ENCODE assay signal across 10 mouse cellular contexts in genomic region chr5:115928786-115929507, GRCm38 (mm10).
A peak's percentile ranks its signal among the peaks of the same experiment; 100 is the strongest.
DNase-seq lines count a peak whose midpoint lies in the region; ATAC-seq and TF ChIP-seq lines count a peak whose summit lies in the region.
"Had no signal": no experiment of that assay in that cellular context is flagged by ENCODE, and none has a peak within 500 bp of the region (broad histone marks: within the 10 kb centered on the region; RNA-seq: fewer than 3 reads in every experiment).

No protein-coding gene starts in this region.

- ATAC-seq in kidney, embryonic 15.5 days (replicated peaks; ENCODE audit: low FRiP score): no peak
- no peak for ATAC-seq in midbrain, embryonic 16.5 days

- no peak overlapping the region for H3K4me2 ChIP-seq in kidney, embryonic 15.5 days
- H3K4me2 ChIP-seq in midbrain, embryonic 16.5 days (ENCODE audit: low read length): no peak overlapping the region
- H3K4me2 ChIP-seq: heart, embryonic 15.5 days had no signal

- DNase-seq in kidney, adult 9 months: peak; percentile 20
- DNase-seq in 416B (ENCODE audit: low read depth) (peak; percentile 31), ES-E14 (ENCODE audit: low read depth, low spot score) (peak; percentile 44)
- DNase-seq in embryonic facial prominence, embryonic 10.5 days (ENCODE audit: low spot score): peak; percentile 24
- DNase-seq in ovary, postnatal 36 days (ENCODE audit: low spot score): no peak
- DNase-seq in right cerebral cortex, postnatal 4 days: no peak

- no peaks in the 10 kb centered on the region for H3K27me3 ChIP-seq in kidney, embryonic 15.5 days
- no peaks in the 10 kb centered on the region for H3K27me3 ChIP-seq in embryonic facial prominence, embryonic 10.5 days (replicated peaks; ENCODE audit: low read depth, poor library complexity, severe bottlenecking)
- no peaks in the 10 kb centered on the region for H3K27me3 ChIP-seq in midbrain, embryonic 16.5 days (ENCODE audit: control insufficient read depth, insufficient read depth, low read depth, low read length)
- H3K27me3 ChIP-seq: heart, embryonic 15.5 days had no signal

- no peak overlapping the region for H3K9ac ChIP-seq in kidney, embryonic 15.5 days
- H3K9ac ChIP-seq in ES-E14 (ENCODE audit: insufficient read depth, low read depth, low read length, poor library complexity, severe bottlenecking): no peak overlapping the region
- no peak overlapping the region for H3K9ac ChIP-seq in midbrain, embryonic 16.5 days (ENCODE audit: low read depth, low read length)
- H3K9ac ChIP-seq: heart, embryonic 15.5 days had no signal

- 74% methylated on average over 16 of the region's 16 CpGs for WGBS in kidney, embryonic 15.5 days
- WGBS in embryonic facial prominence, embryonic 10.5 days: 85% methylated on average over 16 of the region's 16 CpGs
- WGBS in midbrain, embryonic 16.5 days: 85% methylated on average over 16 of the region's 16 CpGs

- H3K4me1 ChIP-seq in kidney, embryonic 15.5 days: peaks cover 3% of the 10 kb centered on the region; the same call in 1 of the 2 replicates
- H3K4me1 ChIP-seq in ES-E14 (ENCODE audit: control insufficient read depth in 2 of 2, insufficient read depth in 2 of 2, low read length in 2 of 2, poor library complexity in 1 of 2): peaks cover 0 to 10% of the 10 kb centered on the region in 2 experiments; a peak in 1 of 4 replicates
- H3K4me1 ChIP-seq in embryonic facial prominence, embryonic 10.5 days: peaks cover 8% of the 10 kb centered on the region; the same call in 1 of the 2 replicates
- no peaks in the 10 kb centered on the region for H3K4me1 ChIP-seq in midbrain, embryonic 16.5 days (ENCODE audit: control insufficient read depth, insufficient read depth, low read length)
- H3K4me1 ChIP-seq: heart, embryonic 15.5 days had no signal

- H3K36me3 ChIP-seq in kidney, embryonic 15.5 days: peaks cover 78% of the 10 kb centered on the region
- H3K36me3 ChIP-seq in ES-E14 (ENCODE audit: control insufficient read depth, insufficient read depth, low read length, poor library complexity, severe bottlenecking): peaks cover 35% of the 10 kb centered on the region
- H3K36me3 ChIP-seq in embryonic facial prominence, embryonic 10.5 days (replicated peaks): peaks cover 86% of the 10 kb centered on the region
- peaks cover 11% of the 10 kb centered on the region for H3K36me3 ChIP-seq in midbrain, embryonic 16.5 days (ENCODE audit: control insufficient read depth, insufficient read depth, low read length)

- in situ Hi-C loops in ES-E14 (cut with MboI; ENCODE audit: low sequenced_read_pairs in 2 of 2, unreplicated experiment in 2 of 2): no loop called here

- H3K4me3 ChIP-seq in kidney, embryonic 15.5 days (replicated peaks): no peak overlapping the region
- no peak overlapping the region for H3K4me3 ChIP-seq in ES-E14 (ENCODE audit: insufficient read depth in 1 of 2, low read depth in 1 of 2, low read length in 2 of 2, poor library complexity in 1 of 2, severe bottlenecking in 1 of 2)
- H3K4me3 ChIP-seq in embryonic facial prominence, embryonic 10.5 days: no peak overlapping the region
- no peak overlapping the region for H3K4me3 ChIP-seq in midbrain, embryonic 16.5 days (ENCODE audit: low read depth, low read length)
- H3K4me3 ChIP-seq: erythroblast, embryonic 14.5 days; heart, embryonic 15.5 days had no signal

- no peaks in the 10 kb centered on the region for H3K9me3 ChIP-seq in kidney, embryonic 15.5 days (replicated peaks)
- H3K9me3 ChIP-seq in ES-E14 (ENCODE audit: control insufficient read depth, insufficient read depth, low read depth, low read length): no peaks in the 10 kb centered on the region
- no peaks in the 10 kb centered on the region for H3K9me3 ChIP-seq in embryonic facial prominence, embryonic 10.5 days
- H3K9me3 ChIP-seq in midbrain, embryonic 16.5 days (replicated peaks; ENCODE audit: control insufficient read depth, low read length, poor library complexity, severe bottlenecking): no peaks in the 10 kb centered on the region; the same call in 1 of the 2 replicates
- H3K9me3 ChIP-seq: heart, embryonic 15.5 days had no signal

- H3K27ac ChIP-seq in kidney, embryonic 15.5 days: no peak overlapping the region
- no peak overlapping the region for H3K27ac ChIP-seq in ES-E14 (ENCODE audit: insufficient read depth, low read depth, low read length, poor library complexity, severe bottlenecking)
- no peak overlapping the region for H3K27ac ChIP-seq in embryonic facial prominence, embryonic 10.5 days (replicated peaks)
- no peak overlapping the region for H3K27ac ChIP-seq in midbrain, embryonic 16.5 days (ENCODE audit: low read length)
- H3K27ac ChIP-seq: heart, embryonic 15.5 days had no signal

TF ChIP-seq in ES-E14, 5 proteins besides CTCF, POLR2A, EP300 and RAD21:
- TF ChIP-seq HCFC1 (IDR thresholded peaks at IDR 0.05; ENCODE audit: borderline replicate concordance, insufficient read depth, low read length) (no peak), MAFK (IDR thresholded peaks at IDR 0.05; ENCODE audit: insufficient read depth, low read depth, low read length) (no peak), ZNF384 (IDR thresholded peaks at IDR 0.05; ENCODE audit: low read depth, low read length) (no peak), ZC3H11A (IDR thresholded peaks at IDR 0.05; ENCODE audit: borderline replicate concordance, low read depth, low read length) (no peak), CHD2 (IDR thresholded peaks at IDR 0.05; ENCODE audit: low read depth, low read length) (no peak)

Comparison
In these comparisons a context has a peak if more than half of its experiments do, and no peak if none do; other contexts are left out.
1. DNase-seq: peak in kidney, adult 9 months (single experiment), 416B (single experiment), ES-E14 (single experiment) and embryonic facial prominence, embryonic 10.5 days (single experiment); none in ovary, postnatal 36 days (single experiment) and right cerebral cortex, postnatal 4 days (single experiment).